Mouse (Mus musculus): Measurements from ENCODE around the gene Gm13278.

GRCm38 (mm10) chr4:88819659-88820058 is 28.3 kb downstream of the Gm13278 start, which contains the start of gene Ifna11:
- TF ChIP-seq CTCF (IDR thresholded peaks at IDR 0.05; ENCODE audit: borderline replicate concordance, insufficient read depth, low read length) (no peak), POLR2A (IDR thresholded peaks at IDR 0.05; ENCODE audit: low read depth, low read length) (no peak)

Data from embryonic fibroblast, embryonic 13.5 days (primary cell).